Comparison of ENCODE assay signal across 10 mouse cellular contexts in the genomic region with DNA sequence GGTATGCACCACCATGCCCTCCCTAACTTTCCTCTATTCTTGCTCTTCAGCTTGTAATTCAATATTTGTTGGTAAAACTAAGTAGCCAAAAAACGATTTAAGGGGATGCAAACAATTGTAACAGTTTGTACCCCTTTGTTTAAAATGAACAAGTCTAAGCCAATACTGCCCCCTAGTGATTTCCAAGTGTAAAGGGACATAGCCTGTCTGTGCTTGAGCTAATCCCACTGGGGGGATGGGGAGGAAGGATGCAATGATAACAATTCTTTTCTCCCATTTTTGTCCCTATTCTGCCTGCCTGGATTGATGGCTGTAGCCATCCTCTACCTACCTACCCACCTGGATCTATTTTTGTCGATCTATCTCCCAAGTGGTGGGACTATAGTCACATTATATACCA. TPM values are rescaled to one million over a fixed set of nuclear protein-coding genes. Genes with fewer than 3 reads are reported as not detected.
A peak's percentile ranks its signal among the peaks of the same experiment; 100 is the strongest.
DNase-seq lines count a peak whose midpoint lies in the region; ATAC-seq and TF ChIP-seq lines count a peak whose summit lies in the region.
"Had no signal": no experiment of that assay in that cellular context is flagged by ENCODE, and none has a peak within 500 bp of the region (broad histone marks: within the 10 kb centered on the region; RNA-seq: fewer than 3 reads in every experiment).

No protein-coding gene starts in this region.

- WGBS in heart, adult 2 months = 56% methylated on average over 2 of the region's 2 CpGs
- 54% methylated on average over 2 of the region's 2 CpGs for WGBS in hindbrain, embryonic 14.5 days

- no peak overlapping the region for H3K4me2 ChIP-seq in hindbrain, embryonic 14.5 days (replicated peaks)

- H3K79me2 ChIP-seq in heart, adult 2 months (replicated peaks; ENCODE audit: control insufficient read depth, insufficient read depth, low read length) = 0 out of 2 replicates have a peak, but pooled peaks cover 4% of the 10 kb centered on the region

- intact Hi-C loops in heart, adult 2 months (cut with DNase I) = no loop called here
- intact Hi-C loops in heart, postnatal 36 days (cut with DNase I) = no loop called here

- no peaks in the 10 kb centered on the region for H3K27me3 ChIP-seq in heart, adult 2 months (ENCODE audit: control insufficient read depth, insufficient read depth, low read length)
- H3K27me3 ChIP-seq in hindbrain, embryonic 14.5 days (ENCODE audit: control insufficient read depth, insufficient read depth, low read length) = no peaks in the 10 kb centered on the region

- H3K36me3 ChIP-seq in heart, adult 2 months (ENCODE audit: control insufficient read depth, insufficient read depth, low read length) = peaks cover 9% of the 10 kb centered on the region
- peaks cover 90% of the 10 kb centered on the region for H3K36me3 ChIP-seq in hindbrain, embryonic 14.5 days (replicated peaks; ENCODE audit: control insufficient read depth, insufficient read depth)

- no peak for ATAC-seq in hindbrain, embryonic 14.5 days (ENCODE audit: low FRiP score)

- no peaks in the 10 kb centered on the region for H3K4me1 ChIP-seq in heart, adult 2 months (ENCODE audit: control insufficient read depth, insufficient read depth, low read length)
- no peaks in the 10 kb centered on the region for H3K4me1 ChIP-seq in hindbrain, embryonic 14.5 days (replicated peaks; ENCODE audit: control insufficient read depth, insufficient read depth, low read length)

- no peak overlapping the region for H3K27ac ChIP-seq in heart, adult 2 months
- H3K27ac ChIP-seq in hindbrain, embryonic 14.5 days = no peak overlapping the region
- H3K27ac ChIP-seq: macrophage had no signal

- no peaks in the 10 kb centered on the region for H3K9me3 ChIP-seq in hindbrain, embryonic 14.5 days (ENCODE audit: control insufficient read depth, low read length)

- no peak for TF ChIP-seq EP300 in heart, adult 2 months (IDR thresholded peaks at IDR 0.05; ENCODE audit: insufficient read depth, low read depth, low read length)

- H3K9ac ChIP-seq in heart, adult 2 months (ENCODE audit: low read depth, low read length) = no peak overlapping the region
- H3K9ac ChIP-seq in hindbrain, embryonic 14.5 days = no peak overlapping the region

- TF ChIP-seq POLR2A in heart, adult 2 months (IDR thresholded peaks at IDR 0.05; ENCODE audit: insufficient read depth, low read depth, low read length) = no peak

- peak; percentile 81 for TF ChIP-seq CTCF in heart, adult 2 months (IDR thresholded peaks at IDR 0.05)

- DNase-seq in heart, adult 2 months = no peak
- no peak for DNase-seq in heart, postnatal 36 days
- DNase-seq in thymus, postnatal 14 days = peak; percentile 31
- DNase-seq in thymus, postnatal 25 days = no peak
- peak; percentile 80 for DNase-seq in hindbrain, embryonic 14.5 days (ENCODE audit: low spot score)
- DNase-seq in urinary bladder, adult 18-20 months (ENCODE audit: low spot score in 2 of 2) = no peak
- DNase-seq in spleen, postnatal 14 days (ENCODE audit: low spot score in 2 of 2) = no peak
- no peak for DNase-seq in yolk sac, embryonic 10.5 days (ENCODE audit: low spot score)
- DNase-seq: kidney, postnatal 10 days had no signal

- H3K4me3 ChIP-seq in heart, adult 2 months = no peak overlapping the region
- H3K4me3 ChIP-seq in hindbrain, embryonic 14.5 days (replicated peaks; ENCODE audit: low read length) = no peak overlapping the region

RNA-seq across cellular contexts. Expression of a gene that starts 16.6 kb away (rescaled TPM):
- 10 to 100 TPM; 23.1 to 26.4 TPM for total RNA-seq in heart, adult 2 months (2021)
- 21.0 and 38.4 TPM in 2 replicates for polyA plus RNA-seq in heart, adult 2 months (2012; rRNA removed)
- 10 to 100 TPM; 26.8 to 28.4 TPM for total RNA-seq in heart, postnatal 36 days (2021)
- 42.3 and 44.5 TPM in 2 replicates for polyA plus RNA-seq in hindbrain, embryonic 14.5 days (2014; fragmentation: Nextera tagmentation; extraction: Ambion mirVana)

RNA-seq across cellular contexts. Expression of a gene that starts 32.5 kb away (rescaled TPM):
- total RNA-seq in heart, adult 2 months (2021) = not detected
- polyA plus RNA-seq in heart, adult 2 months (2012; rRNA removed) = not detected in 2 replicates
- under 1 TPM; 0.19 to 0.22 TPM for total RNA-seq in heart, postnatal 36 days (2021)
- 25.4 and 30.4 TPM in 2 replicates for polyA plus RNA-seq in hindbrain, embryonic 14.5 days (2014; fragmentation: Nextera tagmentation; extraction: Ambion mirVana)

Comparison
In these comparisons a context has a peak if more than half of its experiments do, and no peak if none do; other contexts are left out.
1. DNase-seq: peak in thymus, postnatal 14 days (single experiment) and hindbrain, embryonic 14.5 days (single experiment); none in heart, adult 2 months (0 of 2), heart, postnatal 36 days (0 of 2), thymus, postnatal 25 days (single experiment), urinary bladder, adult 18-20 months (0 of 2), spleen, postnatal 14 days (0 of 2) and yolk sac, embryonic 10.5 days (single experiment).